Mouse (Mus musculus): ENCODE measurements around the gene Rbfox3.

GRCm38 (mm10) chr11:118481231-118481630, 430.2 kb downstream of the Rbfox3 start:
- TF ChIP-seq POLR2A (IDR thresholded peaks at IDR 0.05; ENCODE audit: low read depth, low read length), result no peak
- no peak for TF ChIP-seq CTCF (IDR thresholded peaks at IDR 0.05; ENCODE audit: extremely low read depth, insufficient read depth, insufficient read length, insufficient replicate concordance)
